ENCODE assay signal across 28 mouse cellular contexts in genomic region chr2:43479871-43480270, GRCm38 (mm10).
"Had no signal": no experiment of that assay in that cellular context is flagged by ENCODE, and none has a peak within 500 bp of the region (broad histone marks: within the 10 kb centered on the region; RNA-seq: fewer than 3 reads in every experiment).

No protein-coding gene starts in this region.

- H3K4me3 ChIP-seq: embryonic facial prominence, embryonic 10.5 days; embryonic facial prominence, embryonic 12.5 days; embryonic facial prominence, embryonic 13.5 days; embryonic facial prominence, embryonic 15.5 days; erythroblast, embryonic 14.5 days; forebrain, embryonic 10.5 days; forebrain, embryonic 12.5 days; forebrain, embryonic 13.5 days; forebrain, embryonic 15.5 days; gastrocnemius, adult 2 months had no signal

- H3K36me3 ChIP-seq: embryonic facial prominence, embryonic 10.5 days; embryonic facial prominence, embryonic 12.5 days; embryonic facial prominence, embryonic 13.5 days; embryonic facial prominence, embryonic 15.5 days; forebrain, embryonic 10.5 days; forebrain, embryonic 12.5 days; forebrain, embryonic 15.5 days had no signal

- H3K4me2 ChIP-seq: embryonic facial prominence, embryonic 12.5 days; embryonic facial prominence, embryonic 13.5 days; embryonic facial prominence, embryonic 15.5 days; forebrain, embryonic 12.5 days; forebrain, embryonic 13.5 days; forebrain, embryonic 15.5 days had no signal

- DNase-seq: cerebellum, adult 18-20 months; cerebellum, adult 2 months; cerebellum, adult 8-10 months; cerebellum, adult 9-10 months; cerebellum, adult 9-11 months; cerebellum, postnatal 10 days; cerebellum, postnatal 14 days; cerebellum, postnatal 25 days; cerebellum, postnatal 36 days; embryo, embryonic 11 days; forebrain, postnatal 0 days; gastrocnemius, adult 2 months; gastrocnemius, postnatal 10 days; gastrocnemius, postnatal 14 days; gastrocnemius, postnatal 25 days; gastrocnemius, postnatal 36 days; heart, adult 11 months had no signal

- H3K9me3 ChIP-seq: embryonic facial prominence, embryonic 10.5 days; embryonic facial prominence, embryonic 12.5 days; embryonic facial prominence, embryonic 13.5 days; embryonic facial prominence, embryonic 15.5 days; forebrain, embryonic 10.5 days; forebrain, embryonic 12.5 days; forebrain, embryonic 13.5 days; forebrain, embryonic 15.5 days had no signal

- ATAC-seq: forebrain, embryonic 13.5 days; forebrain, embryonic 14.5 days; forebrain, embryonic 15.5 days; forebrain, embryonic 16.5 days; forebrain, postnatal 0 days had no signal

- H3K4me1 ChIP-seq: embryonic facial prominence, embryonic 10.5 days; embryonic facial prominence, embryonic 12.5 days; embryonic facial prominence, embryonic 13.5 days; embryonic facial prominence, embryonic 15.5 days; forebrain, embryonic 10.5 days; forebrain, embryonic 12.5 days; forebrain, embryonic 13.5 days; forebrain, embryonic 15.5 days had no signal

- H3K9ac ChIP-seq: embryonic facial prominence, embryonic 12.5 days; embryonic facial prominence, embryonic 13.5 days; embryonic facial prominence, embryonic 15.5 days; forebrain, embryonic 12.5 days; forebrain, embryonic 13.5 days; forebrain, embryonic 15.5 days; forebrain, postnatal 0 days had no signal

- H3K27me3 ChIP-seq: embryonic facial prominence, embryonic 12.5 days; embryonic facial prominence, embryonic 13.5 days; embryonic facial prominence, embryonic 15.5 days; forebrain, embryonic 12.5 days; forebrain, embryonic 13.5 days; forebrain, embryonic 15.5 days had no signal

- H3K27ac ChIP-seq: embryonic facial prominence, embryonic 10.5 days; embryonic facial prominence, embryonic 12.5 days; embryonic facial prominence, embryonic 13.5 days; embryonic facial prominence, embryonic 15.5 days; forebrain, embryonic 10.5 days; forebrain, embryonic 12.5 days; forebrain, embryonic 13.5 days; forebrain, embryonic 15.5 days; gastrocnemius, adult 2 months had no signal
